Mouse (Mus musculus) frontal cortex, adult 2 months (tissue): ENCODE results near the gene Vcl. TPM values are rescaled to one million over a fixed set of nuclear protein-coding genes. Genes with fewer than 3 reads are reported as not detected.

Source experiments
- DNase-seq, 2 experiments: peaks; one replicate each; pipeline ENCODE4 v3.0.0; 2022; ENCODE audit warnings: low spot score in 1 of 2; ENCODE audit errors: extremely low spot score in 1 of 2
- polyA plus RNA-seq: library from polyadenylated mRNA; depleted of rRNA; stranded (reverse); fragments of >200 nt; gene quantifications from 2 replicates; pipeline ENCODE4 v1.2.3, GENCODE M21; 2012

The Vcl gene
- polyA plus RNA-seq, 1 experiment, result 25.3 TPM

DNA sequence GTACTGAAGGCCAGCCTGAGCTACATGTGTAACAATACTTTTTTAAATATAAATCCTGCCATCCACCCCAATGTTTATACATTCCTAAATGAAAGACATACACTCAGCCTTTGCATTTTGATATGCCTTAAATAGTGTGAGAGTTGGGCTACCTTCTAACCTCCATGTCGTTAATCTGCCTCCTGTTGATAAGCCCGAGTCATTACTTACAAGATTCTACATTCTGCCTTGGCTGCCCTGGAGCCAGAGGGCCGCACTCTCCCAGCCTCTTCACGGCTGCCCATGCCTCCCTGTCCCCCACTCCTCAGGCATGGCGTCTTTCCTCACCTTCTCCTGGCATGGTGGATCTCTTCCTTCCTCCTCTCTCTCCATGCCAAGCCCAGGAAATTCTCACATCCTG lies 67.2 kb downstream of the Vcl start:
- no peak for DNase-seq

DNA sequence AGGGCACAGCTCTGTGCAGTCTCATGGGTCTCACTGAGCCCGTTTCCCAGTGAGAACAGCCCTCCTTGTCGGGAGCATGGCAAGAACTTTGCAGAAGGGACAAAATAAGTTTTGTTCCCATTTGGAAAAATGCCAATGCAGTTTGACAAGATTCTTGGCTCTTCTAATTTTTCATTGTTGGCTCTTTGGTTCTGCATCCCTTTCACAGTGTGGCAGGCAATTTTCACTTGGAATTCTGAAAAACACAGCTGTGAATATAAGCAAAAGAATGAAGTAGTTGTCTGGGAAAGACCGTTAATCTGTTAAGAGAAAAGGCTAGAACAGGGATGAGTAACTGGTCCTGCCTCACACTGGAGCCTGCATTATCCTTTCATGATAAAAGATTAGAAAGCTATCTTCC lies 68.3 kb downstream of the Vcl start:
- peak in 1 of 2 experiments; percentile 22 for DNase-seq

GRCm38 (mm10) chr14:20999617-21000016 lies 70.4 kb downstream of the Vcl start:
- no peak for DNase-seq

GRCm38 (mm10) chr14:21013800-21014334 lies 84.7 kb downstream of the Vcl start:
- no peak for DNase-seq

GRCm38 (mm10) chr14:21017871-21018270 lies 88.7 kb downstream of the Vcl start:
- no peak for DNase-seq

DNA sequence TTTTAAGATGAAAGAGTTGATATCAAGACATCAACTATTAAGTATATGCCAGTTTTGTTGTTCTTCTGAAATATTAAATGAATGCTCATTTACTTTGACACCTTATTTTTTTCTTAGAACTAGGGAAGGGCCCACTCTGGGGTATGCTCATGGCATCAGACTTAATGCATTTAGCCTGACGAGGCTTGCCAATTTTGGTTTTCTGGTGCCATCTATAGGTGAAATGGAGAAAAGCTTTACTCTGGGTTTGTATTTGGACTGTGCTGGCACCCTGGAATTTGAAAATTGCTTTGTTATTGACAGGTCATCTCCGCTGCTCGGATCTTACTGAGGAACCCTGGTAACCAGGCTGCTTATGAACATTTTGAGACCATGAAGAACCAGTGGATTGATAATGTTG lies 89.8 kb downstream of the Vcl start:
- peak in 1 of 2 experiments; percentile 82 for DNase-seq

DNA sequence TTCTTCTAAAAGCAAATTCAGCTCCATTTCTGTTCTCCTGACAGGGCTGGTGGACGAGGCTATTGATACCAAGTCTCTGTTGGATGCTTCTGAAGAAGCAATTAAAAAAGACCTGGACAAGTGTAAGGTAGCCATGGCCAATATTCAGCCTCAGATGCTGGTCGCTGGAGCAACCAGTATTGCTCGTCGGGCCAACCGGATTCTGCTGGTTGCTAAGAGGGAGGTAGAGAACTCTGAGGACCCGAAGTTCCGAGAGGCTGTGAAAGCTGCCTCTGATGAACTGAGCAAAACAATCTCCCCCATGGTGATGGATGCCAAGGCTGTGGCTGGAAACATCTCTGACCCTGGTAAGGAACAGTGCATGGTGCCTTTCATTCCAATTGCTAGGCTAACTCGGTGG lies 91.2 kb downstream of the Vcl start:
- peak; percentile 35 to 55 for DNase-seq

GRCm38 (mm10) chr14:21027542-21027941 lies 98.3 kb downstream of the Vcl start:
- no peak for DNase-seq

- peak; percentile 55 to 62 for DNase-seq
Measured at GRCm38 (mm10) chr14:21029025-21029659, 99.9 kb downstream of the Vcl start.

DNA sequence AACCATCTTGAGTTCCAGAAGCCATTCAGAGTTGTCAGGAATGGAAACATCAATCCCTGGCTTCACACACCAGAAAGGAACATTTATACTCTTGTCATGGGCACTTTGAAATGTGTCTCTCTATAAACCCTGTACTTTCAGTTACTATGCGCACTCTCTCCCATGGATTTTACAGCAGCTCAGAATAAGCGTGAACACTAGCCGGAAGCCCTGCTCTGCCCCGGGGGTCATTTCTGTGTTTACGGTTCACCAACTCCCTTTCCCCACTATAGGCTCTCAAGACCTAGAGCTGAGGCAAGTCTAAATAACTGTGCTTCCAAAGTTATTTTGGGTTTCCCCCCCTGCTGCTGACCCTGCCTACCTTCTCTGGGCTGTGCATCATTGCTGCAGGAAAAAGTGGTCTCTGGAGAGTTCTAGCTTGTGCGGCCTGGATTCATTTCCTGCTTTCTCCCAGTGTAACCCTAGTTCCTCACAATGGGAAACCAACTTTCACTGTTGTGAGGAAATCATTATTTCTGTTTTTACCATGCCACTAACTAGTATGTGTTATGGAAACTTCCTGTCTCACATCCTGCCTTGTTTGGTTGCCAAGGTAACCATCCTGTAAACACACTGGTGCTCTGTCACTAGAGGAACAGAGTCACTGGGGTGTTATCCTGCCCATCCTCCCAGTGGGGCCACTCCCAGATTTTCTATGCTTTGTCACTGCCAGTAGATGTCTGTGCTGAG lies 102.7 kb downstream of the Vcl start:
- peak in 1 of 2 experiments; percentile 45 for DNase-seq

GRCm38 (mm10) chr14:21034271-21034670 lies 105.1 kb downstream of the Vcl start:
- no peak for DNase-seq

DNA sequence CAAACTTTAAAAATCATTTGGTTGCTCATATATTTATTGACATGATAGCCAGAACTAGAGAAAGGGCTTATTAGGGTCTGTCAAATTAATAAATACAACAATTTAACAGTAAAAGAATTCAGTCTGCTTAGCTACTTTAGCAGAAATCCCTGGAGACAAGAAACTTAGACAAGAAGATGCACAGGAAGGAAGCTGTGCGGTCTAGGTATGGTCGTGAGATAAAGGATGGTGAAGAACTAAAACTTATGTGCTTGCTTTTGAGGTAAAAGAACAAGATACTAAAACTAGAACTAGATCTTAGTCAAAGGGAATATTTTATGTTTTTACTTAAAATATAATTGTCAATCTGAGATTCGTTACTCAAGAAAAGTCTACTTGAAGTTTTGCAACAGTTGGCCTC lies 105.6 kb downstream of the Vcl start:
- DNase-seq, result no peak

- DNase-seq, result peak in 1 of 2 experiments; percentile 16
Measured at GRCm38 (mm10) chr14:21039077-21039476, 109.9 kb downstream of the Vcl start.

DNA sequence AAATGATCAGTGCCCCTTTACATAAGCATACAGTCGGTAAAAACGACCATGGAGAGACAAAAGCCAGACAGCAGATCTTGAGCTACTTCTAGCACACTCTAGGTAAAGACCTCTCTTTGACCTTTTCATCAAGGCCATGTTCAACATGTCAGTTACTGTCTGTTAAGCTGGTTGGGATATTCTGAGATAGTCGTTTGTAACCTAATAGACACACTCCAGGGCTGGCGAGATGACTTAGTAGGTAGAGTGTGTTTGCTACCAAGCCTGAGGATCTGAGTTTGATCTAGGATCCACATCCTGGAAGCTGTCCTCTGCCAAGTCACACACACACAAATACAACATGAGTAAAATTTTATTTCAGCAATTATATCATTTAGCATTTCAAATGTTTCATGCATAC lies 110.4 kb downstream of the Vcl start:
- no peak for DNase-seq

- DNase-seq, result no peak
Measured at GRCm38 (mm10) chr14:21047840-21048239, 118.6 kb downstream of the Vcl start.

- peak in 1 of 2 experiments; percentile 42 for DNase-seq
Measured at GRCm38 (mm10) chr14:21048879-21049278, 119.7 kb downstream of the Vcl start.

DNA sequence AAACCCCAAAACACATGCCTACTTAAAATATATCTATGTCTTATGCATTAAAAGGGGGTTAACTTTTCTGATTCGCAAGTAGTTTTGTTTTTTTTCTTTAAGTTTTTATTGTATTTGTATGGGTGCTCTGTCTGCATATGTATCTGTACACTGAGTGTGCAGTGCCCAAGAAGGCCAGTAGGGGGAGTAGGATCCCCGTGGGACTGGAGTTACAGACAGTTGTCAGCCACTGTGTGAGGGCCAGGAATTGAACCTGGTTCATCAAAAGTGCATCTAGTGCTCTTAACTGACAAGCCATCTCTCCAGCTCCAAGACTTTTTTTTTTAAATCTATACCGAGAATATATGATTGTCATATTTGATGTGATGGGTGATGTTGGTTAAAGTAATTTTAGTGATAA lies 121.5 kb downstream of the Vcl start:
- DNase-seq, result no peak

GRCm38 (mm10) chr14:21051380-21052111 lies 122.3 kb downstream of the Vcl start:
- no peak for DNase-seq

GRCm38 (mm10) chr14:21052112-21052780 lies 123.0 kb downstream of the Vcl start, which contains the start of the genes Ap3m1 and Adk:
Gene Ap3m1, minus strand, starts transcription at chr14:21052508.
Gene Adk, plus strand, starts transcription at chr14:21052574.
- peak; percentile 79 to 94 for DNase-seq

DNA sequence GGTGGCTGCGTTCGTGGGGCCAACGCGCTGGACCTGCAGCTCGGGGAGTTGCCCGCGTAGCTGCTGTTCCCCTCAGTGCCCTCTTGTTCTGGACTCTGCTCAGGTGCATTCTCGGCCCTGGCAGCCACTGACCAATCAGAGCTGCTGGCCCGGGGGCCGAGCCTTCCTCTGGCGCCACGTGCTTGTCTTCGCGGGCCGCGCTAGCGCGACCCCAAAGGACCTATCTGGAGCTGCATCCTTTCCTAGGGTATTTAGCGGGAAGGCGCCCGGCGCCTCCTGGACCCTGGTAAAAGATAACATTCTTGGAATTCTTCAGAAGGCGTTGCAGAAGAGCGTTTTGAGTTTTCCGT lies 123.6 kb downstream of the Vcl start:
- DNase-seq, result peak; percentile 28 to 56

DNA sequence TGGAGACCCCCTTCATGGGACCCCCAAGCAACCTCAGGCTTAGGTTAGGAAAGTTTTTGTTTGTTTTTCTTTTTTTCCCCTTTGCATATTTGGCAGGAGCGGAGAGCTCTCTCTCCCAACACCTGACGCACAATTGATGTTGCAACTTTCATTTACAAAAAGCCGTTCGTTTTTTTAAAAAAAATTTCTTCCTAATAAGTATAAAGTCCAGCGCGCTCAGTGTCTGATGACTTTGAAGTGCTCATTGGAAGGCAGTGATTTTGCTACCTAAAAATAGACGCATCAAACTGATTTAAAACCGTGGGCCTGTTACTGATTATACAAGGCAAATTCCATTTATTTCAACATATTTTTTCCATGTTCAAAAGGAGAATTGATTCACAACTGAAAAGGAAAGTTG lies 124.0 kb downstream of the Vcl start:
- no peak for DNase-seq
